Mouse (Mus musculus): Measurements from ENCODE around the gene Ctsa. TPM values are rescaled to one million over a fixed set of nuclear protein-coding genes. Genes with fewer than 3 reads are reported as not detected.
A peak's percentile ranks its signal among the peaks of the same experiment; 100 is the strongest.

The Ctsa gene
- polyA plus RNA-seq, 1 experiment from 2014 or later: 134 TPM

DNA sequence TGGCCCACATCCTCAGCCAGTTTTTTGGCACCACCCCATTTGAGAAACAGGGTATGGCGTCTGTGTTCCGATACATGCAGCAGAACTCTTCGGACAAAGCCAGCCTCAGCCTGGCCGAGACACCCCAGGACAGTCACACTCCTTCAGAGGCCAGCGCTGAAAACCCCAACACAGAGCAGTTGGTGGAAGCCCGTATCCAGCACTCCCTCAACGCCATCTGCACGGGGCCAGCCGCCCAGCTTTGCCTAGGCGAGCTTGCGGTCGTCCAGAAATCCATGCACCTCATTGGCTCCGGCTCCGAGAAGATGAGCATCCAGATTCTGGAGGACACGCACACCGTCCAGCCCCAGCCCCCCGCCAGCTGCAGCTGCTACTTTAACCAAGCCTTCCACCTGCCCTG lies 7.2 kb upstream of the Ctsa start:
- Histone ChIP-seq H3K9ac (replicated peaks; ENCODE audit: low read depth, low read length) (no peak overlapping the region), H3K4me2 (replicated peaks; ENCODE audit: low read depth, low read length) (no peak overlapping the region), H3K27ac (ENCODE audit: low read length) (no peak overlapping the region), H3K4me3 (ENCODE audit: low read depth, low read length) (no peak overlapping the region), H3K4me1 (ENCODE audit: control insufficient read depth, insufficient read depth, low read length) (peaks cover 4% of the 10 kb centered on the region; the same call in 1 of the 2 replicates), H3K9me3 (ENCODE audit: control insufficient read depth, low read depth, low read length) (no peaks in the 10 kb centered on the region), H3K27me3 (ENCODE audit: control insufficient read depth, insufficient read depth, low read length) (no peaks in the 10 kb centered on the region), H3K36me3 (ENCODE audit: control insufficient read depth, insufficient read depth, low read length) (peaks cover 35% of the 10 kb centered on the region)
- 94% methylated on average over 17 of the region's 17 CpGs for whole genome bisulfite sequencing
- ATAC-seq (ENCODE audit: insufficient number of reproducible peaks, insufficient read depth, low FRiP score, low read depth): no peak

- Histone ChIP-seq H3K4me2 (replicated peaks; ENCODE audit: low read depth, low read length) (no peak overlapping the region), H3K9me3 (ENCODE audit: control insufficient read depth, low read depth, low read length) (no peaks in the 10 kb centered on the region), H3K27me3 (ENCODE audit: control insufficient read depth, insufficient read depth, low read length) (no peaks in the 10 kb centered on the region), H3K36me3 (ENCODE audit: control insufficient read depth, insufficient read depth, low read length) (peaks cover 28% of the 10 kb centered on the region), H3K27ac (ENCODE audit: low read length) (no peak overlapping the region), H3K4me3 (ENCODE audit: low read depth, low read length) (no peak overlapping the region), H3K4me1 (ENCODE audit: control insufficient read depth, insufficient read depth, low read length) (peaks cover 4% of the 10 kb centered on the region; the same call in 1 of the 2 replicates), H3K9ac (replicated peaks; ENCODE audit: low read depth, low read length) (no peak overlapping the region)
- 89% methylated on average over 16 of the region's 16 CpGs for WGBS
- no peak for ATAC-seq (ENCODE audit: insufficient number of reproducible peaks, insufficient read depth, low FRiP score, low read depth)
Observed at GRCm38 (mm10) chr2:164827146-164827850, 5.4 kb upstream of the Ctsa start.

- Histone ChIP-seq H3K36me3 (ENCODE audit: control insufficient read depth, insufficient read depth, low read length) (peaks cover 28% of the 10 kb centered on the region), H3K27me3 (ENCODE audit: control insufficient read depth, insufficient read depth, low read length) (no peaks in the 10 kb centered on the region), H3K9me3 (ENCODE audit: control insufficient read depth, low read depth, low read length) (no peaks in the 10 kb centered on the region), H3K4me3 (ENCODE audit: low read depth, low read length) (no peak within 1 kb of the TSS), H3K9ac (replicated peaks; ENCODE audit: low read depth, low read length) (no peak within 1 kb of the TSS), H3K27ac (ENCODE audit: low read length) (no peak within 1 kb of the TSS), H3K4me1 (ENCODE audit: control insufficient read depth, insufficient read depth, low read length) (peaks cover 4% of the 10 kb centered on the region; the same call in 1 of the 2 replicates), H3K4me2 (replicated peaks; ENCODE audit: low read depth, low read length) (no peak within 1 kb of the TSS)
- ATAC-seq (ENCODE audit: insufficient number of reproducible peaks, insufficient read depth, low FRiP score, low read depth): no peak
- 86% methylated on average over 6 of the region's 6 CpGs for WGBS
Observed at GRCm38 (mm10) chr2:164828437-164828836, 4.2 kb upstream of the Ctsa start, which contains the start of gene Spata25. Spata25 (minus strand) TSS chr2:164828537.

- no peak overlapping the region for H3K9ac ChIP-seq (replicated peaks; ENCODE audit: low read depth, low read length)
- peaks cover 28% of the 10 kb centered on the region for H3K36me3 ChIP-seq (ENCODE audit: control insufficient read depth, insufficient read depth, low read length)
- H3K27ac ChIP-seq (ENCODE audit: low read length): no peak overlapping the region
- no peaks in the 10 kb centered on the region; the same call in 1 of the 2 replicates for H3K4me1 ChIP-seq (ENCODE audit: control insufficient read depth, insufficient read depth, low read length)
- 97% methylated on average over 1 of the region's 1 CpGs for WGBS
- no peaks in the 10 kb centered on the region for H3K27me3 ChIP-seq (ENCODE audit: control insufficient read depth, insufficient read depth, low read length)
- H3K9me3 ChIP-seq (ENCODE audit: control insufficient read depth, low read depth, low read length): no peaks in the 10 kb centered on the region
- H3K4me2 ChIP-seq (replicated peaks; ENCODE audit: low read depth, low read length): no peak overlapping the region
- no peak overlapping the region for H3K4me3 ChIP-seq (ENCODE audit: low read depth, low read length)
- ATAC-seq (ENCODE audit: insufficient number of reproducible peaks, insufficient read depth, low FRiP score, low read depth): no peak
Observed at GRCm38 (mm10) chr2:164829090-164829489, 3.6 kb upstream of the Ctsa start.

- no peak for ATAC-seq (ENCODE audit: insufficient number of reproducible peaks, insufficient read depth, low FRiP score, low read depth)
- no peak overlapping the region for H3K4me3 ChIP-seq (ENCODE audit: low read depth, low read length)
- peaks cover 9% of the 10 kb centered on the region; the same call in 1 of the 2 replicates for H3K4me1 ChIP-seq (ENCODE audit: control insufficient read depth, insufficient read depth, low read length)
- no peak overlapping the region for H3K9ac ChIP-seq (replicated peaks; ENCODE audit: low read depth, low read length)
- 86% methylated on average over 10 of the region's 10 CpGs for WGBS
- no peak overlapping the region for H3K4me2 ChIP-seq (replicated peaks; ENCODE audit: low read depth, low read length)
- no peaks in the 10 kb centered on the region for H3K9me3 ChIP-seq (ENCODE audit: control insufficient read depth, low read depth, low read length)
- H3K27me3 ChIP-seq (ENCODE audit: control insufficient read depth, insufficient read depth, low read length): no peaks in the 10 kb centered on the region
- H3K36me3 ChIP-seq (ENCODE audit: control insufficient read depth, insufficient read depth, low read length): peaks cover 18% of the 10 kb centered on the region
- no peak overlapping the region for H3K27ac ChIP-seq (ENCODE audit: low read length)
Observed at GRCm38 (mm10) chr2:164831029-164831428, 1.6 kb upstream of the Ctsa start.

GRCm38 (mm10) chr2:164832032-164832747 lies 483 bp upstream of the Ctsa start:
- peaks cover 12% of the 10 kb centered on the region for H3K36me3 ChIP-seq (ENCODE audit: control insufficient read depth, insufficient read depth, low read length)
- H3K4me1 ChIP-seq (ENCODE audit: control insufficient read depth, insufficient read depth, low read length): peaks cover 9% of the 10 kb centered on the region; the same call in 1 of the 2 replicates
- peak overlapping the region; percentile 98 for H3K4me2 ChIP-seq (replicated peaks; ENCODE audit: low read depth, low read length)
- ATAC-seq (ENCODE audit: insufficient number of reproducible peaks, insufficient read depth, low FRiP score, low read depth): no peak
- peak overlapping the region; percentile 67; the same call in 1 of the 2 replicates for H3K9ac ChIP-seq (replicated peaks; ENCODE audit: low read depth, low read length)
- no peaks in the 10 kb centered on the region for H3K9me3 ChIP-seq (ENCODE audit: control insufficient read depth, low read depth, low read length)
- H3K4me3 ChIP-seq (ENCODE audit: low read depth, low read length): peak overlapping the region; percentile 78
- H3K27ac ChIP-seq (ENCODE audit: low read length): peak overlapping the region; percentile 85
- 65% methylated on average over 16 of the region's 16 CpGs for WGBS
- H3K27me3 ChIP-seq (ENCODE audit: control insufficient read depth, insufficient read depth, low read length): no peaks in the 10 kb centered on the region

DNA sequence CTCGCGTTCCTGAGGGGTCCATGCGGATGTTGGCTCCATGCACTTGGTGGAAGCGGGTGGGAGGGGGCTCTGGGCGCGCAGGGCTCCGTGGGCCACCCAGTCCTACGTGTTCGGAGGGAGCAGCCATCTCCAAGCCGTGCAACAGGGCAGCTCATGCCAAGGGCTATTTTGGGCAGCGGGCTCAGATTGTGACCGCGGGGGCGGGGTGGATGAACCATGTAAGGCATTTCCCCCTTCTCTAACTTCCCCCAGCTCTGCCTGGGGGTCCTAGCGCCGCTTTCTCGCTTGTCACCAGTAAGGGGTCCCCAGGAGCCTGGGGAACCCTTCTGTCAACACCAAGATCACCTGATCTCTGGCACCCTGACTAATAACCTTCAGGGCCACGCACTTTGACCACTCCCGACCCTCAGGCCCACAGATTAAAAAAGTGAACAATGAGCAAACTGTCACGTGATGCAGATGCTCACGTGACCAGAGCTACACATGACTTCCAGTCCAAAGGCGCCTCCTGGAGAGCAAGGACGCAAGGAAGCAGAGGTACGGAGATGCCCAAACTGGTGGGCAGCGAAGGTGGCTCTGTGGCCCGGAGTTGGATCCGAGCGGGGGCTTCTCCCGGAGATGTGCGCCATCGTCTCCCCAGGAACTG lies 764 bp downstream of the Ctsa start, which contains the start of gene Neurl2:
Gene Neurl2 (minus strand): TSS at position 143 of the 646 bp plus-strand sequence.
- Histone ChIP-seq H3K9ac (replicated peaks; ENCODE audit: low read depth, low read length) (peak within 1 kb of the TSS; percentile 67), H3K27ac (ENCODE audit: low read length) (peak within 1 kb of the TSS; percentile 85), H3K4me2 (replicated peaks; ENCODE audit: low read depth, low read length) (peak within 1 kb of the TSS; percentile 98), H3K27me3 (ENCODE audit: control insufficient read depth, insufficient read depth, low read length) (no peaks in the 10 kb centered on the region), H3K9me3 (ENCODE audit: control insufficient read depth, low read depth, low read length) (no peaks in the 10 kb centered on the region), H3K36me3 (ENCODE audit: control insufficient read depth, insufficient read depth, low read length) (peaks cover 5% of the 10 kb centered on the region), H3K4me3 (ENCODE audit: low read depth, low read length) (peak within 1 kb of the TSS; percentile 78), H3K4me1 (ENCODE audit: control insufficient read depth, insufficient read depth, low read length) (peaks cover 9% of the 10 kb centered on the region; the same call in 1 of the 2 replicates)
- ATAC-seq (ENCODE audit: insufficient number of reproducible peaks, insufficient read depth, low FRiP score, low read depth): peak; percentile 74
- WGBS: under 1% methylated on average over 31 of the region's 31 CpGs

GRCm38 (mm10) chr2:164834531-164834930 lies 1.9 kb downstream of the Ctsa start:
- 50% methylated on average over 8 of the region's 8 CpGs for WGBS
- peaks cover 11% of the 10 kb centered on the region for H3K36me3 ChIP-seq (ENCODE audit: control insufficient read depth, insufficient read depth, low read length)
- no peak for ATAC-seq (ENCODE audit: insufficient number of reproducible peaks, insufficient read depth, low FRiP score, low read depth)
- no peaks in the 10 kb centered on the region for H3K27me3 ChIP-seq (ENCODE audit: control insufficient read depth, insufficient read depth, low read length)
- H3K9ac ChIP-seq (replicated peaks; ENCODE audit: low read depth, low read length): peak overlapping the region; percentile 67
- peak overlapping the region; percentile 78 for H3K4me3 ChIP-seq (ENCODE audit: low read depth, low read length)
- H3K4me2 ChIP-seq (replicated peaks; ENCODE audit: low read depth, low read length): peak overlapping the region; percentile 98
- no peak overlapping the region for H3K27ac ChIP-seq (ENCODE audit: low read length)
- H3K9me3 ChIP-seq (ENCODE audit: control insufficient read depth, low read depth, low read length): no peaks in the 10 kb centered on the region
- peaks cover 9% of the 10 kb centered on the region; the same call in 1 of the 2 replicates for H3K4me1 ChIP-seq (ENCODE audit: control insufficient read depth, insufficient read depth, low read length)

Measured in stomach, embryonic 14.5 days (tissue).